Mouse (Mus musculus) lung, adult 10 weeks (tissue): ENCODE measurements around the gene Gm11939. TPM values are rescaled to one million over a fixed set of nuclear protein-coding genes. Genes with fewer than 3 reads are reported as not detected.

Experiments
- polyA plus RNA-seq: library from polyadenylated mRNA; stranded (reverse); fragments of 350-450 nt; fragmentation: Illumina TruSeq; extraction: RNeasy Lipid Tissue Mini Kit (QIAGEN cat#74804); gene quantifications from one replicate; pipeline ENCODE4 v1.2.3, GENCODE M21; 2014; ENCODE audit warnings: low read depth, low replicate concordance; ENCODE audit not compliant: insufficient read depth

Gene Gm11939
- polyA plus RNA-seq: not detected

DNA sequence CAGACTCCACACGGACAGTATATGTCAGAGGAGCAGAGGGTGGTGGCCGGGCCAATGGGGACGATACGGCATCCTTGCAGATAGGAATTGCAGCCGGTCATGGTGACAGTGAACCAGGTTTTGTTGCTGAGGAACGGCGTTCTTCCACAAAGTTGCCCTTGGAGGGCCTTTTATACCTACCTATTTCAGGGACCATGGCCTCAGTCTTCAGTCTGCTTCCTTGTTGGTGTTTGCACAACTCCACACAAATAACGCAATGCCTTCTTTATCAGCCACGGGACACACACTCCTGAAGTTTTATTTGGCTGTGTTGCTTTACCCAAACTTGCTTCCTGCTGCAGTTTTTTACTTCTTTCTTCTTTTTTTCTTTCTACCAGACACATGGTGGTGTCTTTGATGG is at the start of gene Gm11939:
Gene Gm11939 (minus strand): TSS at position 101 of the 400 bp plus-strand sequence.

GRCm38 (mm10) chr11:99603208-99603607 is 43.9 kb upstream of the Gm11939 start, which contains the start of gene Gm11938:
Gm11938 (minus strand) TSS chr11:99603308.

GRCm38 (mm10) chr11:99597742-99598141 is 38.5 kb upstream of the Gm11939 start, which contains the start of gene Krtap9-3:
Krtap9-3 (minus strand) TSS chr11:99598105.

DNA sequence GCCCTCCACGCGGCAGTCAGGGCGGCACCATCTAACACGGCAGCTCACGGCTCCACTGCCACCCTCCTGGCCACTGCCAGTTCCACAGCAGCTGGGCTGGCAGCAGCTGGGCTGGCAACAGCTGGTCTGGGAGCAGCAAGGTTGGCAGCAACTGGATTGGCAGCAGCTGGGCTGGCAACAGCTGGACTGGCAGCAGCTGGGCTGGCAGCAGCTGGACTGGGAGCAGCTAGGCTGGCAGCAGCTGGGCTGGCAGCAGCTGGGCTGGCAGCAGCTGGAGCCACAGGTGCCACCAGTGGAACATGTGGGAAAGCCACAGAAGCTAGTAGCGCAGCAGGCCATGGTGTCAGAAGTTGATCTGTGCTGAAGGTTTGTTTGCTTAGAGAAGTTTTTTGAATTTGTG is 31.7 kb upstream of the Gm11939 start, which contains the start of gene Krtap1-3:
Gene Krtap1-3 (minus strand): TSS at position 359 of the 400 bp plus-strand sequence.

GRCm38 (mm10) chr11:99583245-99583704 is 24.0 kb upstream of the Gm11939 start, which contains the start of gene Krtap1-4:
Krtap1-4 (minus strand) TSS chr11:99583654.

DNA sequence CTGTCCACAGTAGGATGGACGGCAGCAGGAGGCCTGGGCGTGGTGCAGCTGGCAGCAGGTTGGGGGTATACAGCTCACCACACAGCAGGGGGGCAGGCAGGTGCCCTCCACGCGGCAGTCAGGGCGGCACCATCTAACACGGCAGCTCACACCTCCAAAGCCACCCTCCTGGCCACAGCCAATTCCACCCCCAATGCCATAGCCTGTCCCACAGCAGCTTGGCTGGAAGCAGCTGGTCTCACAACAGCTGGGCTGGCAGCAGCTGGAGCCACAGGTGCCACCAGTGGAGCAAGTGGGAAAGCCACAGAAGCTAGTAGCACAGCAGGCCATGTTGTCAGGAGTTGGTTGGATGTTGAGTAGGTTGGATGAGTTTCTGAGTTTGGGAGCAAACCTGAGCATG is 21.4 kb upstream of the Gm11939 start, which contains the start of gene Krtap1-5:
Gene Krtap1-5 (minus strand): TSS at position 381 of the 400 bp plus-strand sequence.

DNA sequence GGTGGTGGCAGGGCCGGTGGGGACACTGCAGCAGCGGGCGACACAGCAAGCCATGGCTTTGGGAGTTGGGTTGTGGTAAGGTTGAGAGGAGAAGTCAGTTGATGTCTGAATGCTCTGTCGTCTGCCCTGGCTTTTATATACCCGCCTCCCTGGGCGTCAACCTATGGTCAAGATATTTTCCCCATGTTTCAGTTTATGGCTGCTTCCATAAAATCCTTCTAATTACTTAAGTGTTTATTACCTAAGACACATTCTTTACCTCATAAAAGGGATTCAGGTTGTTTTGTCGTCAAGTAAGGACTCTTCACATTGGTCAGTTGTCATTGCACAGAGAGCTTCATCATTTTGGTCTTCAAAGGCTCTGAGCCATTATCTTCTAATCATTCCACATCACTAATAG is 7.3 kb upstream of the Gm11939 start, which contains the start of gene Krtap3-1:
Gene Krtap3-1 (minus strand): TSS at position 101 of the 400 bp plus-strand sequence.

DNA sequence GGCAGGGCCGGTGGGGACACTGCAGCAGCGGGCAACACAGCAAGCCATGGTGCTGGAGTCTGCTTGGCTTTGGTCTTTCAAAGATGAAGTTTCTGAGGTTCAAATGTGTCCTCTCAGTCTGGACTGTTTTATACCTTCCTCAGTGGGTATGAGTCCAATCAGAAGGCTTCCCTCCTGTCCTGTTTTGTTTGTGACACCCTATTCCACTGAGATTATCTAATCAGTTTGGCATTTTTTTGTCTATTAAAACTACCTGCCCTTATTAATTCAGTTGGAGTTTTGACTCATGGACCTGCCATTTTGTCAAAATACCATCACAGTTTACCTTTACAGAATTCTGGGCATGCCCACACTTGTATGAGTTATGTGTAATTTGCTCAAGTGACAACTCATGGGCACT is 2.5 kb downstream of the Gm11939 start, which contains the start of gene Krtap3-2:
Gene Krtap3-2 (minus strand): TSS at position 101 of the 400 bp plus-strand sequence.

GRCm38 (mm10) chr11:99550765-99551164 is 8.5 kb downstream of the Gm11939 start, which contains the start of gene Krtap3-3:
Krtap3-3 (minus strand) TSS chr11:99550865.

GRCm38 (mm10) chr11:99521288-99521860 is 37.9 kb downstream of the Gm11939 start, which contains the start of gene Krt39:
Krt39 (minus strand) TSS chr11:99521338.

Other genes with a start within 250 kb of the Gm11939 start
- gene Krt25, start 236.5 kb downstream of the Gm11939 start, polyA plus RNA-seq: not detected
- gene Krt26, start 221.5 kb downstream of the Gm11939 start, polyA plus RNA-seq: not detected
- not detected for gene Krt27, start 208.4 kb downstream of the Gm11939 start, polyA plus RNA-seq
- gene Krt28, start 184.6 kb downstream of the Gm11939 start, polyA plus RNA-seq: not detected
- 7.6 TPM for gene Krt10, start 170.1 kb downstream of the Gm11939 start, polyA plus RNA-seq
- not detected for gene Krt12, start 137.2 kb downstream of the Gm11939 start, polyA plus RNA-seq
- gene Krt20, start 121.3 kb downstream of the Gm11939 start, polyA plus RNA-seq: not detected
- gene Krt23, start 66.3 kb downstream of the Gm11939 start, polyA plus RNA-seq: 18.8 TPM
- gene Krt39, start 38.1 kb downstream of the Gm11939 start, polyA plus RNA-seq: not detected
- gene Krt40, start 16.3 kb downstream of the Gm11939 start, polyA plus RNA-seq: not detected
- not detected for gene Krtap3-3, start 8.6 kb downstream of the Gm11939 start, polyA plus RNA-seq
- not detected for gene Krtap3-2, start 2.6 kb downstream of the Gm11939 start, polyA plus RNA-seq
- gene Krtap3-1, start 7.2 kb upstream of the Gm11939 start, polyA plus RNA-seq: not detected
- gene Krtap1-5, start 21.6 kb upstream of the Gm11939 start, polyA plus RNA-seq: not detected
- not detected for gene Krtap1-4, start 24.2 kb upstream of the Gm11939 start, polyA plus RNA-seq
- gene Krtap1-3, start 31.9 kb upstream of the Gm11939 start, polyA plus RNA-seq: not detected
- gene Krtap9-3, start 38.6 kb upstream of the Gm11939 start, polyA plus RNA-seq: not detected
- not detected for gene Gm11938, start 43.8 kb upstream of the Gm11939 start, polyA plus RNA-seq
- gene Gm11937, start 50.7 kb upstream of the Gm11939 start, polyA plus RNA-seq: not detected
- gene Krtap2-4, start 55.4 kb upstream of the Gm11939 start, polyA plus RNA-seq: not detected
- not detected for gene Gm11562, start 61.0 kb upstream of the Gm11939 start, polyA plus RNA-seq
- gene Krtap4-1, start 68.8 kb upstream of the Gm11939 start, polyA plus RNA-seq: not detected
- gene Krtap4-2, start 75.6 kb upstream of the Gm11939 start, polyA plus RNA-seq: not detected
- not detected for gene Krtap4-7, start 84.6 kb upstream of the Gm11939 start, polyA plus RNA-seq
- gene Gm11555, start 90.8 kb upstream of the Gm11939 start, polyA plus RNA-seq: not detected
- gene Gm11563, start 99.5 kb upstream of the Gm11939 start, polyA plus RNA-seq: not detected
- gene Krtap4-6, start 106.5 kb upstream of the Gm11939 start, polyA plus RNA-seq: not detected
- not detected for gene Gm14190, start 131.3 kb upstream of the Gm11939 start, polyA plus RNA-seq
- not detected for gene Gm14180, start 174.8 kb upstream of the Gm11939 start, polyA plus RNA-seq
- gene Gm11595, start 213.4 kb upstream of the Gm11939 start, polyA plus RNA-seq: not detected
- not detected for gene Krtap4-8, start 221.2 kb upstream of the Gm11939 start, polyA plus RNA-seq
- not detected for gene Krtap4-9, start 225.7 kb upstream of the Gm11939 start, polyA plus RNA-seq
- gene Gm11596, start 234.0 kb upstream of the Gm11939 start, polyA plus RNA-seq: not detected
- gene Gm11569, start 239.5 kb upstream of the Gm11939 start, polyA plus RNA-seq: not detected
- gene Gm11554, start 245.0 kb upstream of the Gm11939 start, polyA plus RNA-seq: not detected